Mouse (Mus musculus): Measurements from ENCODE around the gene Snph. TPM values are rescaled to one million over a fixed set of nuclear protein-coding genes. Genes with fewer than 3 reads are reported as not detected.

The Snph gene
- total RNA-seq, 2 experiments from 2014 or later, result 328 to 329 TPM

DNA sequence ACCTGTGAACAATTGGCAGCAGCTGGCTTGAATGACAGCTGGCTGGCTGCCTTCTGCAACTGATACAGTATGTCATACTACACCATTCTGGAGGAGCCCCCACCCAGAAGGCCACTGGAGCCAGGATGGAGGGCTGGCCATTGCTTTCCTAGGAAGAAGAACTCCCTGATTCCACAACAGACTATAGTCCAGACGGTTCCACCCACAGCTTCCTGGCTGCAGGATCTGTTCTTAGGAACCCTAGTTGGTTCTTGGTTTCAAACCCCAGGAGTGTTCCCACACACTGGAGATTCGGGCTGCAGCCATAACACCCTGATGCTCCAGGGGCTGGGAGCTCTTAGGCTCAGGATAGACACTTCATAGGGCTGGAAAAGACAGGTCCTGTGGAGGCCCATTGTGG is 34.3 kb downstream of the Snph start:
- Histone ChIP-seq H3K4me3 (no peak overlapping the region), H3K27ac (peak overlapping the region; percentile 60)
- intact Hi-C loops (cut with DNase I), result no loop called here
- DNase-seq (ENCODE audit: extremely low spot score in 1 of 2, low spot score in 2 of 2), result peak in 1 of 2 experiments; percentile 60
- no peak for TF ChIP-seq CTCF (IDR thresholded peaks at IDR 0.05)

DNA sequence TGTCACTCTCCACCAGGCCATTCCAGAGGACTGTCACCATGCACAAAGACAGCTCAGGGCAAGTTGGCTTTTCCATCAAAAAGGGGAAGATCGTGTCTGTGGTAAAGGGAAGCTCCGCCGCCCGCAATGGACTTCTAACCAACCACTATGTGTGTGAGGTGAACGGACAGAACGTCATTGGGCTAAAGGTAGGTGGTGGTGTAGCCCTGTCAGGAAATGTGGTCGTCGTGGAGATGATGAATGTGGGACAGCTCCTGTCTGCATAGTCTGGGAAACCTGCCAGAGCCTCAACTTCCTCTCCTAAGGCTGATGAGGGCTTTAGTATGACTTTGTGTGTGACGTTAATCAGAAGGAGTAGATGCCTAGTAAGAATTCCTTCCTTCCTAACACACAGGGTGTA is 45.1 kb downstream of the Snph start:
- Histone ChIP-seq H3K4me3 (no peak overlapping the region), H3K27ac (no peak overlapping the region)
- TF ChIP-seq CTCF (IDR thresholded peaks at IDR 0.05), result no peak
- DNase-seq (ENCODE audit: extremely low spot score in 1 of 2, low spot score in 2 of 2), result no peak
- intact Hi-C loops (cut with DNase I), result no loop called here

- TF ChIP-seq CTCF (IDR thresholded peaks at IDR 0.05), result no peak
- Histone ChIP-seq H3K4me3 (no peak overlapping the region), H3K27ac (no peak overlapping the region)
- intact Hi-C loops (cut with DNase I), result no loop called here
- DNase-seq (ENCODE audit: extremely low spot score in 1 of 2, low spot score in 2 of 2), result no peak
These were observed 45.6 kb downstream of the Snph start for GRCm38 (mm10) chr2:151586807-151587206.

GRCm38 (mm10) chr2:151585934-151586333 is 46.5 kb downstream of the Snph start:
- H3K4me3 ChIP-seq, result no peak overlapping the region
- intact Hi-C loops (cut with DNase I), result no loop called here
- no peak overlapping the region for H3K27ac ChIP-seq
- TF ChIP-seq CTCF (IDR thresholded peaks at IDR 0.05), result peak; percentile 38
- no peak for DNase-seq (ENCODE audit: extremely low spot score in 1 of 2, low spot score in 2 of 2)

DNA sequence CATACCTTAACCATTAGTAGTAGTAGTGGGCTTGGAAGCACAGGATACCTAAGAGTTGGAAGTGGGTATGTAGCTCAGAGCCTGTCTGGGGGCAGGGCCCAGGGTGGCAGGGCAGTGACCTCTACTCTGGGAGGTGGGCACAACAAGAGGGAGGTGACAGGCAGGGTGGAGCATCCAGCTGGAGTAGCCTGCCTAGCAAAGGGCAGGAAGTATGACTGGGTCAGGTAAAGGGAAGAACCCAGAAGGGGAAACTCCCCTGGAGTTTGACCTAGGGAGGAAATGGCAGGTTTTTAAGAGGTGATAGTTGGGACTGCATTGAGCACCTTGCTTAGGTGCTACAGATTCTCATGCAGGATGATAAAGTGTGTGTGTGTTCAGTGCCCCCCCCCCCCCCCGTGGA is 51.4 kb downstream of the Snph start:
- intact Hi-C loops (cut with DNase I), result no loop called here
- TF ChIP-seq CTCF (IDR thresholded peaks at IDR 0.05), result no peak
- H3K27ac ChIP-seq, result no peak overlapping the region
- no peak for DNase-seq (ENCODE audit: extremely low spot score in 1 of 2, low spot score in 2 of 2)
- no peak overlapping the region for H3K4me3 ChIP-seq

DNA sequence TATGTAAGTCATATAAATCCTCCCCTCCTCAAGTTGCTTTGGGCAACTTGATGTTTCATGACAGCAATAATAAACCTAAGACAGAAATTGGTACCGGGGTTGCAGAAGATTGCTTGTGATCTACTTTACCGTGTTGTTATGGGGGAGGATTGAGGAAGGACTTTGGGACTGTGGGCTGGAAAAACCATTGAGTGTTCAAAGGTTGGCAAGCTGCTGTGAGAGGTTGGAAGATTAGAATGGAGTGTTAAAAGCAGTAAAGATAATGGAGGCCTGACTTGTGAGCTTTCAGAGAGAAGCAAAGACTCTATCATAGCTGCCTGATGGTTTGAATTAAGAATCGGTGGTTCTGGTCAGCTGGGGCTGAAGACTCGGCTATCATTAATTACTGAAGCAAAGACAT is 53.2 kb downstream of the Snph start:
- DNase-seq (ENCODE audit: extremely low spot score in 1 of 2, low spot score in 2 of 2), result no peak
- no peak overlapping the region for H3K27ac ChIP-seq
- no peak for TF ChIP-seq CTCF (IDR thresholded peaks at IDR 0.05)
- H3K4me3 ChIP-seq, result no peak overlapping the region
- intact Hi-C loops (cut with DNase I), result loop anchor here (10.0 kb wide), 1 partner anchor 286 kb away; no protein-coding TSS in a partner anchor

- intact Hi-C loops (cut with DNase I), result loop anchor here (1.0 to 10.0 kb wide), 3 partner anchors 56 to 289 kb away; partner anchors contain the start of gene Snph
- Histone ChIP-seq H3K4me3 (peak overlapping the region; percentile 48), H3K27ac (peak overlapping the region; percentile 93)
- DNase-seq (ENCODE audit: extremely low spot score in 1 of 2, low spot score in 2 of 2), result peak; percentile 90 to 93
- no peak for TF ChIP-seq CTCF (IDR thresholded peaks at IDR 0.05)
These were observed 56.5 kb downstream of the Snph start for GRCm38 (mm10) chr2:151575699-151576389.

DNA sequence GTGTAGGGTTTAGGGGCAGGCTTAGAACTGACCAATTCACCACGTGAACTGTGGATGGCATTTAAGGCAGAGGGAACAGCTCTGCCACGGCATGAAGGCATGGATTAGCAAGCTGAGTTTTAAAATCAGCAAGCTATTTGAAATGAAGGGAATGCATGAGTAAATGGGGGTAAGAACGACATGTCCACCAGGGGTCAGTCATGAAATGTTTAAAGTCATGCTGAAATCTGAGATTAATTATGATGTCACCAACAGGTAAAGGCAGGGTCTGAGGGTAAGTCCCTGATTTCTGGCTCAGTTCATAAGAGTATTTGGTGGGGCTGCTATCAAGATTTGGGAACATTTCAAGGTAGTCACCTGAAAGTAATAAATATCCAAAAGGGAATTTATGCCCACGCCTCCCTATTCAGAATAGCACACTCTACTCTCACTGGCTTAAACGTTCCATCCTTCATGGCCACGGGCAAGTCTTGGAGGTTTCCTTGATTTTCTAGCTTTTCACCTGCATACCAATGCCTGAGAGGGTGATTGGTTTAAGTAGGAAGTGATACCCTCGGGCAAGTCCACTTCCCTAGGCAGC is 57.2 kb downstream of the Snph start:
- peak; percentile 57 for TF ChIP-seq CTCF (IDR thresholded peaks at IDR 0.05)
- intact Hi-C loops (cut with DNase I), result loop anchor here (1.0 to 10.0 kb wide), 2 partner anchors 101 to 290 kb away; no protein-coding TSS in a partner anchor
- H3K27ac ChIP-seq, result peak overlapping the region; percentile 93
- no peak for DNase-seq (ENCODE audit: extremely low spot score in 1 of 2, low spot score in 2 of 2)
- peak overlapping the region; percentile 48 for H3K4me3 ChIP-seq

DNA sequence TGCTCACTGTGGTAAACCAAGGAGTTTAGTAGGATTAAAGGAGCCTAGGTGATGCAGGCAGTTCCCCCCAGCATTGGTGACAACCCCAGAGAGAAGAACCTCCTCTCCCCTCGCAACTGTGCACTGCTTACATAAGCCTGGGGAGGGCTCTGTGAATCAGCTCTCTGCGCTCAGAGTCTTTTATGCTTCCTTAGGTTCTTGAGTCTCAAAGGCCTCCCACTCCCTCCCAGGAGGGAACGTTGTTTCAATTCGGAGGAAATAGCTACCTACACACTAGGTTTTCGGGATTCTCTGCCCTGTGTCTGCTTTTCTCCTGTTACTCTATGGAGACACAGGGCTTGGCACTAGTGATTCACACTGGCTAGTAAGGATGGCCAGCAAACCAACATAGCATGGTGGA is 57.8 kb downstream of the Snph start:
- Histone ChIP-seq H3K27ac (peak overlapping the region; percentile 93), H3K4me3 (no peak overlapping the region)
- no peak for TF ChIP-seq CTCF (IDR thresholded peaks at IDR 0.05)
- intact Hi-C loops (cut with DNase I), result loop anchor here (1.0 to 10.0 kb wide), 4 partner anchors 31 to 290 kb away; no protein-coding TSS in a partner anchor
- DNase-seq (ENCODE audit: extremely low spot score in 1 of 2, low spot score in 2 of 2), result peak; percentile 68 to 76

- no peak for DNase-seq (ENCODE audit: extremely low spot score in 1 of 2, low spot score in 2 of 2)
- intact Hi-C loops (cut with DNase I), result loop anchor here (1.0 to 10.0 kb wide), 3 partner anchors 30 to 291 kb away; no protein-coding TSS in a partner anchor
These were observed 58.7 kb downstream of the Snph start for GRCm38 (mm10) chr2:151573667-151574066.

DNA sequence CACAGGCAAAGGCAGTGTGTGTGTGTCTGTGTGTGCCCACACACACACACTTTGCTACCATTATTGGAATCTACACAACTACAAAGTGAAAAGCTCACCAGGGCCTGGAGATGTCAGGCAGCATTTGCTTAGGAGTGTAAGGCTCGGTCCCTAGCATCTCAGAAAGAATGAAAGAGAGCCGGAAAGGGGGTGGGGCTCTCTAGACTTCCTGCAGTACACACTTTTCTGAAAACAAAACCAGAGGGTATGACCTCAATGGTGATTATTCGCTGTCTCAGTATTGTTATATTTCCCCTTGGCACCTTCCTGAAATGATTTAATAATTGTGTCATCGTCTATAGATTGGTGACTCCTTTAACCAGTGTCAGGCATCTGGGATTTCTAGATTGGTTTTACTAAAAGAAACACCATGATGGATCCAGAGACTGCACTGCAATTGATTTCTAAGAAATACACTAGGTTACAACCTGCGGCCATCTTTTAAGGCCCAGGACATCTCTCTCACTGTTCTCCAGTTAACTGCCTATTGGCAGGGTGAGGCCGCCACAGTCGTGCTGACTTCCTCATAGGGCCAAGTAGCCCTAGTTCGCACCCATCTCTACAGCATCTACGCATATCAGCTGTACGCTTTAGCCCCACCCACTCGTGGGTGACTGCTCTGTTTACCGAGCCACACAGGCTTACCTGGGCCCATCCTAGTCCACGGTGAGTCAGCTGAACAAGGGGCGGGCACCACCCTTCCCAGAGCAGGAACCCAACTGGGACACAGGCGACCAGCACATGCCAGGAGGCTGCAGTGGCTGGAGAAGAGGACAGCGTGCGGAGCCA is 60.3 kb downstream of the Snph start, which contains the start of gene Sdcbp2:
Gene Sdcbp2 (plus strand): TSS at position 750 of the 828 bp plus-strand sequence.
- Histone ChIP-seq H3K4me3 (no peak within 1 kb of the TSS), H3K27ac (peak within 1 kb of the TSS; percentile 93)
- no peak for DNase-seq (ENCODE audit: extremely low spot score in 1 of 2, low spot score in 2 of 2)
- no peak for TF ChIP-seq CTCF (IDR thresholded peaks at IDR 0.05)
- intact Hi-C loops (cut with DNase I), result loop anchor here (10.0 kb wide), 1 partner anchor 293 kb away; no protein-coding TSS in a partner anchor

More at GRCm38 (mm10) chr2:151573667-151574066, 58.7 kb downstream of the Snph start:
- TF ChIP-seq CTCF (IDR thresholded peaks at IDR 0.05), result no peak
- Histone ChIP-seq H3K4me3 (no peak overlapping the region), H3K27ac (peak overlapping the region; percentile 93)
